Comparison of ENCODE assay signal across 18 mouse cellular contexts in genomic region chr17:44586196-44586595, GRCm38 (mm10).
"Had no signal": no experiment of that assay in that cellular context is flagged by ENCODE, and none has a peak within 500 bp of the region (broad histone marks: within the 10 kb centered on the region; RNA-seq: fewer than 3 reads in every experiment).

No protein-coding gene starts in this region.

- DNase-seq: lung, adult 18-20 months; lung, embryonic 14.5 days; lung, postnatal 10 days; lung, postnatal 4 days; midbrain, embryonic 14.5 days; right cerebral cortex, adult 18-20 months; right cerebral cortex, postnatal 25 days; right cerebral cortex, postnatal 4 days; spleen, adult 18-20 months; thymus, adult 18-20 months; thymus, postnatal 14 days; thymus, postnatal 36 days had no signal

- H3K4me2 ChIP-seq: lung, embryonic 14.5 days; midbrain, embryonic 12.5 days; neural tube, embryonic 13.5 days; neural tube, embryonic 15.5 days had no signal

- ATAC-seq: midbrain, embryonic 16.5 days had no signal

- H3K9ac ChIP-seq: liver, embryonic 14.5 days; lung, embryonic 14.5 days; midbrain, embryonic 12.5 days; neural tube, embryonic 13.5 days; neural tube, embryonic 15.5 days had no signal

- H3K4me3 ChIP-seq: midbrain, embryonic 12.5 days; myocyte; neural tube, embryonic 13.5 days; neural tube, embryonic 15.5 days had no signal

- H3K4me1 ChIP-seq: neural tube, embryonic 15.5 days had no signal

- H3K9me3 ChIP-seq: midbrain, embryonic 12.5 days; neural tube, embryonic 13.5 days; neural tube, embryonic 15.5 days had no signal

- H3K27ac ChIP-seq: liver, embryonic 14.5 days; midbrain, embryonic 12.5 days; neural tube, embryonic 13.5 days; neural tube, embryonic 15.5 days had no signal

- H3K36me3 ChIP-seq: midbrain, embryonic 12.5 days; neural tube, embryonic 13.5 days; neural tube, embryonic 15.5 days had no signal

- H3K27me3 ChIP-seq: midbrain, embryonic 12.5 days; neural tube, embryonic 13.5 days; neural tube, embryonic 15.5 days had no signal
